Mouse (Mus musculus): ENCODE data around the gene Vrtn.

DNA sequence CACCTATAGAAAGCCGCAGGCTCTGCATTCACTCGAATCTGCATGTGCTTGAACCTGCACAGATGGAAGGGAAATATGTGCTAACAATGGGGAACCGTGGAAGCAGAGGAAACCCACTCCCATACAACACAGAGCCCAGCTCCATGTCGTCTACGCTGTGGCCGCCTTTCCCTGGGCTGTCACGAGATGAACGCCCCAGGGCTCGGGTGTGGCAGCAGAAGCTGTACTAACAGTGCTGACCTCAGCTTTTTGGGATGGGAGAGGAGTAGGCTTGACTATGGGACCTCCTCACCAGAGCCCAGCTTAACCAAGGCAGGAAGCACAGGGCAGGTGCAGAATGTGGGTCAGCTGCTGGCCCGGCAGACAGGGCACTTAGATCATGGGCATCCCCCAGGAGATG lies 29.1 kb upstream of the Vrtn start:
- TF ChIP-seq POLR2A (IDR thresholded peaks at IDR 0.05; ENCODE audit: borderline replicate concordance, low read depth, low read length) (no peak), CTCF (IDR thresholded peaks at IDR 0.05; ENCODE audit: low read depth, low read length) (no peak)

Data from bone marrow macrophage, adult 2 months (primary cell).